Mouse (Mus musculus): ENCODE measurements around the gene Dnah2.
A peak's percentile ranks its signal among the peaks of the same experiment; 100 is the strongest.
"Not testable (repeated sequence)": the region's sequence is repeated elsewhere in the genome, so short reads cannot be mapped to it uniquely, and the experiment has no call there.

The Dnah2 gene

DNA sequence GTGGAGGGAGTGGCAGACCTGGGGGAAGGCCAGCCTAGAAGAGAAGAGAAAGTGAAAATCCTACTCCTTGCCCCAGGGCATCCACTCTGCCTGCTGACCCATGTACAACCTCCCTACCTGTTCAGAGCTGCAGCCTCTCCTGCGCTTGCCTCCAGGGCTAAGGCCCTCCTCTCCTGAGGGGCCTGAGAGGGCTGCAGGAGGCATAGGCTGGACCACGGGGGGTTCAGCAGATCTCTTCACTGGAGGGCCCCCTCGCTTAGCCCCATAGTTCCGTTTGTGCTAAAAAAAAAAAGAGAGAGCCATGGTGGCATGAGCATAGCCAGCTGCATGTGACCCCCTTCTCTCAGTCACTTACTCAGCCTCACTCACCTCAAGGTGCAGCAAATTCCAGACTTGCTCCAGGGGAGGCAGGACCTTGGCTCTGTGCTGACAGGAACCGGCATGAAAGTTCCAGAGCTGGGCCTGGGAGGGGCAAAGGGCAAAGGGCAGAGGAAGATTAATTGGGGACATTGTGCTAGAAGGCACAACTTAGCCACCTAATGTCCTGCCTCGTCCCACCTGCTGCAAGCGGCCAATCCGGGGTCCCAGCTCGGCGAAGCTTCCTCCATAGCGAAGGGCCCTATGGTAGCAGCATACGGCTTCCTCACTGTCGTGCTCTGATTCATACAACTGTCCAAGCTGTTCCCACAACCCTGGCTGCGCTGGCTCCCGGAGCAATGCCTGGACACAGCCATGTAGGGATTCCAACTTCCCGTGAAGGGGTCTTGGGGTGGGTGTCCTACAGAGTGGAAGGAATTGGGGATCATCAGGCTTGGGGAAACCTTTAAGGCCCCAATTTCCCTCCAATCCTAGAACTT, 141.8 kb downstream of the Dnah2 start:
- ATAC-seq (ENCODE audit: low TSS enrichment) = no peak

DNA sequence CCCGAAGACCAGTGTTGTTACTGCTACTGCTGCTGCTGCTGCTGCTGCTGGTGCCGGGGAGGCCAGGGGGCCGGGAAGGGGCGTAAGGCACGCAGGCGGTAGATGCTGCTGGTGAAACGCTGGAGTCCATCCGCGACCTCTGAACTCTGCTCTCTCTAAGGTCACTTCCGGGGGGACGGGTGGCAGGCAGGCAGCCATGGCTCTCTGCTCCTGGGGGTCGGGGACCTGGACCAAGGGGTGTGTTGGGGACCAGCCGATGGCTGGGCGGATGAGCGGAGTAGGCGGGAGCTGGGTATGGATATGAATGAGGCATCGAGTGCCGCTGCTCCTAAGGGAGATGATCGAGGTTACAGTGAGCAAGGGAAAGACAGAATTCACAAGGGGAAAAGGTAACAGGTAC, 142.6 kb downstream of the Dnah2 start:
- no peak for ATAC-seq (ENCODE audit: low TSS enrichment)

DNA sequence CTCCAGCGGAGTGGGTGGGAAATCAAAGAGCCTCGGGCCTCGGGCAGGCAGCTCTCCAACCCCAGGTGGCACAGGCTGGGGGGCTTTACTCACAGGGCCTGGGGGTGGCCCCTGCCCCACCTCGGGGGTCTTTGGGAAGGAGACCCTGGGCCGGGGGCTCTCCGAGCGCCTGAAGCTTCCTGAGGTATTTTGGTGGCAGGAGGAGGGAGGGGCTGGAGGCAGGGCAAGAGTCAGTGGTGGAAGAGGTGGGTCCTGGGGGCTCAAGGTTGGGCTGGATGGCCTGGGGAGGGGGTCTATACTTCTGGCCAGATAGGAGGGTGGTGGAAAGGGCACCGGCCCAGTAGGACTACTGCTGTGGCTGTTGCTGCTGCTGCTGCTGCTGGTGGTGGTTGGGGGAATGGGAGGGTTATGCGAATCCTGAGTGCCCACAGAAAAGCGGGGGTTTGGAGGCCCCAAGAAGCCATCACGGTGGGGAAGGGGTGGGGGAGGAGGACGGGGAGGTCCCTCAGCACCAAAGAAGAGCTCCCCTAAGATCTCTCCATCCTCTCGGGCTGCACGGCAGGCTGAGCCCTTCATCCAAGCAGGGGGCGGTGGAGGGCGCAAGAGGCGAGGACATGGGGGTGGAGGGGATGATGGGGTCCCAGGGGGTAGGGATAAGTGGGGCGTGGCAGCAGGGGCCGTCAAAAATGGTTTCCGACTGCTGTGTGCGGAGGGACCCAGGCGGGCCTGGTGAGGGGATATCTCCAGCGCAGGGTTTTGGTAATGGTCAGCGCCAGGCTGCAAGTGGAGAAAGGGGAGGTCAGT, 143.3 kb downstream of the Dnah2 start:
- ATAC-seq (ENCODE audit: low TSS enrichment) = no peak

DNA sequence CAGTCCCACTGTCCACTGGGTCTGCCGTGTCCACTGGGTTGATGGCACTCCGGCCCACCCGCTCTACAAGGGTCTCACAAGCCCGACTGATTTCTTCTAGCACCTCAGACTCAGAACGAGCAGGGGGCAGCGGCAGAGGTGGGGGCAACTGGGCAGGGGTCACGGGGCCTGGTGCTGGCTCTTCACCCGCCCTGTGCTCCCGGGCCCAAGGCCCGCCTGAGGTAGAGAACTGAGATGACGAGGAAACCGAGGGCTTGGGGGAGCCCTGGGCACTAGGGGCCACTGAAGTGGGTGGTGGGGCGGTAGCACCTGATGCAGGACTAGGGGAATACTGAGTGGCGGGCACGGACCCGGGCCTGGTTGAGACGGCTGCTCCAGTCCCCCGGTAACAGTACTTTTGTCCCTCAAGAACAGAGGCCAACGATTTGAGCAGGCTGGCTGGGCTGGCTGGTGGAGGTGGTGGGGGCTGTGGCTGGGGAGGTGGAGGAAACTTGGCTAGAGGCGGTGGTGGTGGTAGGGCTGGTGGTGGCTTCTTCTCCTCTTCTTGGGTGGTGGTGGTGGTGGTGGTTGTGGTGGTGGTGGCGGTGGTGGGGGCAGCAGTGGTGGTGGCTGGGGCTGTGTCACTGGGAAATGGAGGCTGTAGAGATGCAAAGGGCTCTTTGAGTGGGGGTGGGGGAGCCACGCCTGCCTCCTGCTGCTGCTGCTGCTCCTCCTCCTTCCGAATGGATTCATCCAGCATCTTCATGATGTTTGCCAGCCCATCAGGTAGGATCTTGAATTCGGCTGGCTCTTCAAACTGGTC, 144.1 kb downstream of the Dnah2 start:
- no peak for ATAC-seq (ENCODE audit: low TSS enrichment)

DNA sequence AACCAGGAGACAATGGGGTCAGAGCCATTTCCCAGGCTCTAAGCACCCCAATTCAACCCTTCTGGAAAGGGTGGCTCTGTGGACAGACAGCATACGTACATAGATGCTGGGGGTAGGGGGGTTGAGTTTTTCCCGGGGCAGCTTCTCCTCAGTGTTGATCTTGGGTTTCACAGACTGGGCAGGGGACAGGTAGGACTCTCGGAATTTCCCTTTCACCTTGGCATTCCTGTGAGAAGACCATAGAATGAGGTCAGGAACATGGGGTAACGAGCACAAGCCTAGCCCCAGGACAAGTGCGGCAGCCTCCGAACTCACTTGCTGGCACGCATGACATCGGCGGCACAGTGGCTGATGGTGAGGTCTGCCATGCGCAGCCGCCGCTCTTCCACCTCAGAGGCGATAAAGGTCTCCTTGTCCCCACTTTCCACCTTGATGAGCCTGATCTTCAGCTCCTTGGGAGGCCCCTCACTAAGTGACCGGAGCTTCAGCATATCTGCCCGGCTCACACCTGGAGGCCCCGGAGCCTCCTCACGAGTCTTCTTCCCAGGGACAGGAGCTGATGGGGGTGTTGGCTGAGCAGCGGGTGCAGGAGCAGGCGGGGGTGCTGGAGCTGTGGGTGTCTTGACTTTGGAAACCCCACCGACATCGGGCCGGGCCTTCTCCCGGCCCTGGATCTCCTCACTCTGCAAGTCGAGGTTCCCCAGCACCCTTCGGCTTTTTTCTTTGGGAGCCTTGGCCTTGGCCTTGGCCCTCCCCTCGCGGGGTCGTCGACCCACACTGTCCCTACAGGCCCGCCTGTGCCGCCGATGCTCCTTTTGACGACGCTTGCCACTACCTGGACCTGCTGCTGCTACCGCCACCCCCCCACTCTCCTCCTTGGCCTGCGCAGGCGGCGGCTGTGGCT, 145.0 kb downstream of the Dnah2 start:
- ATAC-seq (ENCODE audit: low TSS enrichment) = no peak

DNA sequence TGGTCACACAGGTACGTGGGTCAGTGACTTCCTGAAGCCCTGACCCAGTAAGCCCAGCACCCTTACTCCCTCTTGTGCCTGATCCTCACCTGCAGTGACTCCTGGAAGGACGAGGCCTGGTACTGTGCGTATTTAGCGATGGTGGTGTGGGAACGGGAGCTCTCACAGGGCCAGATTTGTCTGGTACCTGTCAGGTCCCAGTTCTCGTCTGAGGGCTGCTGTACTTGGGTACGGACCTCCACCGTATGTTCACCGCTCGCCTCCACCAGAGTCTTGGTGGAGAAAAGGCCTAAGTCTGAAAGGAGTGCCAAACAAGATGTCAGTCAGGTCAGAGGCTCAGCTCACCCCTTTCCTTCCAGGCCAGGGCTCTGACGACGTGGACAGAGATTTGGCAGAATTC, 146.9 kb downstream of the Dnah2 start:
- ATAC-seq (ENCODE audit: low TSS enrichment) = no peak

DNA sequence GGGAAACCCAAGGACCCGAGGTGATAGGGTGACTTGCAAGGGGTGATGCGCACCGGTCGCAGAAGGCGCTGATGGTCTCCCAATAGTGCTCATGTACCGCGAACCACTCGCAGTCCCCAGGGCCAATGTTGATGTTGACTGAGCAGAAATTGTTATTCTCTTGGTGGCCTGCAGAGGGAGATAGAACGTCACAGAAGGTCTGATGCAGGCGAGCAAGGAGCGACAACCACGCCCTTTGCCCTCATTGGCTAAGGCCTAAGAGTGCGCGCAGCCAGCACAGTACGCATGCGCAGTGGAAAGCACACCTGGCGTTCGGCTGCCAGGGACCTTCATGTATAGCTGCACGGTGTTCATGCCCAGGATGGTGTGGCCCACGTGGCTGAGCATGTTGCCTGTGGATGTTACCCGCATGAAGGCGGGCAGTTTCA, 147.7 kb downstream of the Dnah2 start:
- ATAC-seq (ENCODE audit: low TSS enrichment) = peak; percentile 59

DNA sequence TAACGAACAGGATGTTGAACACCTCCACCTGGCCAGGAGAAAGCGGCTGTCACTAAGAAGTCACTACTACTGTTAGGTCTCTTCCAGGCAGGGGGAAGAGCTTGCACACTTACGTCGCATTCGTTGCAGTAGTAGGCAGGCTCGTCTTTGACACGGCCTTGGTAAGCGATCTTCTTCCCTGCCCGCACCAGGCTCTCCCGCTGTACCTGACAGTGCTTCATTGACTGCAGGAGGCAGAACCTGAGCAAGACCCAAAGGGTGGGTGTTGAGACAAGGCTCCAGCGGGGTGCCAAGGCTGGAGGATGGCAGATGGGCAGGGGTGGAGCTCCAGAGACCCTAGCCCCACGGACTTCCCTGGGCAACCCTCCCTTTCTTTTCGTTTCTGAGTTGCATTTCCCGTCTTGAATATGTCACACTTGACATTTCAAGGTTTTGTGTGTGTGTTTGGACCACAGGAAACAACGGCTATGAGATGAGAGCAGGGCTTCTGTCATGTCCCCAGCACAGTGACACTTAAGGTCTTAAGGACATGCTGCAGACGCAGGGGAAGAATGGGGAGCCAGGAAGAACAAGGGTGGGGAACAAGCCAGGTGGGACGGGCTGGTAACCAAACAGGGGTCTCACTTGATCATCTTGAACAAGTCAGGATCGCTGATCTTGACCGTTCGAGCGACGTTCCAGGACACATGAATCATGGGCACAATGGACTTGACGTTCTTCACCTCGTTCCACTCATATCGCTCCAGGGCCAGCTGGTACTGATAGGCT, 148.6 kb downstream of the Dnah2 start:
- ATAC-seq (ENCODE audit: low TSS enrichment) = no peak

DNA sequence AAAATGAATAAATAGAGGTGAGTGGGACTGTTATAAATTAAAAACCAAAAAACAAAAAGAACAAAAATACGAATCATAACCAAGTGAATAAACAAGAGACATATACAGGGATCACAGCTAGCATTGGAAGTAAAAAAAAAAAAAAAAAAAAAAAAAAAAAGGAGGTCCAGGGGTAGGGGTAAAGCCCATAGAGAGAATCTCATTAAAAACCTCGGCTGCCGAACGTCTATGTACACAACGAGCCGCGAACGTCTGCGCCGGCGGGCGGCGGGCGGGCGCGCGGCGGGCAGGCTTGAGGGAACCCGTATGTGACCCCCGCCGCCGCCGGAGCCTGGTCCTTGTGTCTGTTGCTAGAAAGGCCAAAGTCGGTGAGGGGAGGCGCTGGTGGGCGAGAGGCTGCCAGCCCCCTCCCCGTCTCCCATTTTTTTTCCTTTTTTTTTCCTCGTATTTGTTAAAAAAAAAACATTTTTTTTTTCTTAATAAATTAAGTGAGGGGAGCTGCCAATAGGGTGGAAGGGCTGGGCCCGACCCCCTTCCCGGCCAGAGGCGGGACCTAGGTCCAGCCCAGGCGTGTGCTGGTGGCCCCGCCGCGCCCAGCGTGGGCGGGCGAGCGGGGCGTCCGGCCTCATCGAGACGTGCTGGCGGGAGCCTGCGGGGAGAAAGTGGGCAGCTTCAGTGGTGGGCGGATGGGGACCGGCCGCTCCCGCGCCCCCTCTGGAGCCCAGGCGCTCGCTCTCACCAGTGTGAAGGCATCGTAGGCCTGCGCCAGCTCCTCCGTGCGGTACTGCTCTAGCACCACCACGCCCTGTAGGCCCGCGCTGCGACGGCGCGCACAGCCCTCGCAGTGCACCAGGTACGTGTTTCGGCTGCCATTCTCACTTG, 149.5 kb downstream of the Dnah2 start:
- ATAC-seq (ENCODE audit: low TSS enrichment) = no peak

DNA sequence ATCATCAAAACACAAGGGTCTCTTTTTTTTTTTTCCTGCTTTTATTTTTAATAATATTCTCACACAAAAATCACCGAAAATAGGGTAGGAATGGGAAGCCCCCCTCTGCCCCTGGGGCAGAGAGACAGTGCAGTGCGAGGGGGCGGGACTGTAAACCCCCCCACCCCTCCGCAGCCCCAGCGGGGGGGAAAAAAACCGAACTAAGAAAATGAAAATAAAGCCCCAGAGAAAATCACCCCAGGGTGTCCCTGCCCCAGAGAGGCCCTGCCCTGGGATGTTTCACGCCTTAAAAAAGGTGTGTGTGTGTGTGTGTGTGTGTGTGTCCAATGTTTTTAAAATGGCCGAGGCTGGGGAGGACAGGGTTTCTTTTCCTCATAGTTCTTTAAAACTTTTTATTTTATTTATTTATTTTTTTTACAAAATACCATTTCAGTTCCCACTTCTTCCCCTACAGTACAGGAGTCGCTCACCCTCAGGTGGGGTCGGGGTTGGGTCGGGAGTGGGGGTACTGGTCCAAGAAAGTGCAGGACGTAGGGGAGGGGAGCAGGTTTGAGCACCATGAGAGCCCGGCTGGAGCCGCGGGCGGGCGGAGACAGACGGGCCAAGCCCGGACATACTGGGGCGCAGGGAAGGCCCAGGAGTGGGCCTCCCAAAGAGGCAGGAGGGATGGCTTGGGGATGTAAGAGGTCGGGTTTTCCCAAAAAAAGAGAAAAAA, 150.3 kb downstream of the Dnah2 start:
- ATAC-seq (ENCODE audit: low TSS enrichment) = no peak

DNA sequence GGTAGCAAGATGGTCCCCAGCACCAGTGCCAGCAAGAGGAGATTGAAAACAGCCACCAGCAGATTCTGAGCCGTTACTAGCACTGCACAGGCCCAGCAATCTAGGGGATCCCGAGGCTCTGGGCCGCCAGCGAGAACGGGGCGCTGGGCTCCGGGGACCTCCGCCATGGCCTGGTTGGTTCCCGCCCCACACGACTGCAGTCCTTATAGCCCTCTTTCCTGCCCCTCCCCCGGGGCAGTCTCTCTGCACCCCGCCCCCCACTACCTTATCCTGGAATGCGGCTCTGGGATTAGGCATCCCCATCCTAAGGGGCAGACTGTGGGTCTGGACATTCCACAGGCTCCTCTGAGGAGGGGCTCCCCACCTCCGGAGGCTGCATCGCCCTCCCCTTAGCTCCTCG, 150.9 kb downstream of the Dnah2 start, which contains the start of gene Tmem88:
Tmem88 (minus strand) TSS at position 176 of the 400 bp plus-strand sequence.
- ATAC-seq (ENCODE audit: low TSS enrichment) = no peak

DNA sequence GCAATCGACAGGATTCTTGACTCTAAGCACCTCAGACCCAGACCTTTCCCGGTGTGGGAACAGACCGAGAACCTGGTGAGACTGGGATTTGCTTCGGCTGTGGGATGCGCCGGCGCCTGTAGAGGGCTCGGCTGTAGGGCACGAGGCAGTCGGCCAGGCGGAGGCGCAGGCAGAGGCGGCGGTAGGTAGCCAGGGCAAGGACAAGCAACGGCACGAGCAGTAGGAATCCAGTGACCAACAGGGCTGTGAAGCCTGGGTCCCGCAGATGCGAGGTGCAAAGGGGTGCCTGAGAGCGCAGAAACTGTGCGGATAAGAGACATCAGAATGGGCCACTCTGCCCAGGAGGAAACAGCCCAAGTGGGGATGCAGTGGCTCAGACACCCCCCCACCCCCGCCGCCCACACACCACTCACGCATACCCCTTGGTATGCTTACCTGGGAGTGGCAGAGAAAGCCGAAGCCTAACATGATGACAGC, 151.3 kb downstream of the Dnah2 start:
- no peak for ATAC-seq (ENCODE audit: low TSS enrichment)

DNA sequence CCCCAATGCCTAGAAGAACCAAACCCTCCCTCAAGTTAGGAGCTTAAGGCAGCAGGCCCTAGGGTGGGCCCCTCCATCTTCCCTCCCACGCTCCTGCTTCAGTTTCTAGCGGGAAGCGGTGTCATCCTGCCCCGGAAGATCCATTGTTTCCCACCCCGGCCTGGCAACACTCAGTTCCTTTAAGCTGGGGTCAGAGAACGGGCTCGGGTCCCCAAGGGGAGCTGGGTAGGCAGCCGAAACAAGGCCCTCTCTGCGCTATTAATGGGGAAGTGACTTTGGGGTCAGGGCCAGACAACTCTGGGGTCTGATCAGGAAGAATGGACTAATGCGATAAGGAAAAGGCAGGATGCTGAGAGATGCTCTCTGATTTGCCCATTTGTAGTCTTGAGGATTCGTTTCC, 152.1 kb downstream of the Dnah2 start:
- ATAC-seq (ENCODE audit: low TSS enrichment) = no peak

DNA sequence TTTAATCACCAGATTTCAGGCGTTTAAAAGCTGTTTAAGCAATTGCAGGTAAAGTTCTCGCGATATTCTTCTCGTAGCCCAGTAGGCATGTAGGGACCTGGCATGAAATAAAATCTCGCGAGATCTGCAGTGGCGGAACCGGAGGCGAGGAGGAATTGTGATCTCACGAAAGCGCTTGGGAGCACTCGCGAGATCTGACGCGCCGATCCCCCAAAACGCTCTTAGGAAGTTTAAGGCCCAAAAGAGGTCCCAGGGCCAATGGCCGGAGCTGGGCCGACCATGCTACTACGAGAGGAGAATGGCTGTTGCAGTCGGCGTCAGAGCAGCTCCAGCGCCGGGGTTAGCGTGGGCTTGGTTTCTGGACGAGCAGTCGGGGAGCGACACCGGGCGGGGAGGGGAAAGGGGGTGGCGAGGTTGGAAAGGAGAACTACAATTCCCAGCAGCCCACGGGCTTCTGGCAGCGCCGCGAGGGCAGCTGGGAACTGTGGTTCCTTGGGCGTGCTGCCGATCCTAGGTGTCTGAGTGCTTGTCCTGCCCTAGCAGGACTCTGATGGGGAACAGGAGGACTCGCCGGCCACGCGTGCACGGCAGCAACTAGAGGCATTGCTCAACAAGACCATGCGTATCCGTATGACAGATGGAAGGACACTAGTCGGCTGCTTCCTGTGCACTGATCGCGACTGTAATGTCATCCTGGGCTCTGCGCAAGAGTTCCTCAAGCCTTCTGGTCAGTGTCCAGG, 153.1 kb downstream of the Dnah2 start:
- peak; percentile 83 for ATAC-seq (ENCODE audit: low TSS enrichment)

DNA sequence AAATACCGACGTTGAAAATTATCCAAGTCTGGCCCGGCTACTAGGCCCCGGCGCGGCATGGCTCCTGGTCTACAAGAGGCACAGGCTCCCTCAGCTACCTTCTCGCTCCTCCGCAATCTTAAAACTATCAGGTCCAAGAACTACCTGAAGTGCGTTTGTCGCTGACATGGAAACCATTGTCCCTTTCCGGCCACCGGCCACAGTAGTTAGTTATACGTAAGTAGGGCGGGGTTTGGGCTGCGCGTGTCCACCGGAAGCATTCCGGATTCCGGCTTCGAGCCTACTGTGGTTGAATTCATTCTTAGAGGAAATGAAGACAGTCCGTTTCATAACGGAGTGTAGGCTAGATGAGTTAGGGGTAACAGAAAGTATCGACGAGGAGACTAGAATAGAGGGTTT, 153.7 kb downstream of the Dnah2 start, which contains the start of the genes Naa38 and Cyb5d1:
Naa38 (plus strand) TSS at position 253 of the 399 bp plus-strand sequence.
Cyb5d1 (minus strand) TSS at position 397 of the 399 bp plus-strand sequence.
- peak; percentile 60 for ATAC-seq (ENCODE audit: low TSS enrichment)

DNA sequence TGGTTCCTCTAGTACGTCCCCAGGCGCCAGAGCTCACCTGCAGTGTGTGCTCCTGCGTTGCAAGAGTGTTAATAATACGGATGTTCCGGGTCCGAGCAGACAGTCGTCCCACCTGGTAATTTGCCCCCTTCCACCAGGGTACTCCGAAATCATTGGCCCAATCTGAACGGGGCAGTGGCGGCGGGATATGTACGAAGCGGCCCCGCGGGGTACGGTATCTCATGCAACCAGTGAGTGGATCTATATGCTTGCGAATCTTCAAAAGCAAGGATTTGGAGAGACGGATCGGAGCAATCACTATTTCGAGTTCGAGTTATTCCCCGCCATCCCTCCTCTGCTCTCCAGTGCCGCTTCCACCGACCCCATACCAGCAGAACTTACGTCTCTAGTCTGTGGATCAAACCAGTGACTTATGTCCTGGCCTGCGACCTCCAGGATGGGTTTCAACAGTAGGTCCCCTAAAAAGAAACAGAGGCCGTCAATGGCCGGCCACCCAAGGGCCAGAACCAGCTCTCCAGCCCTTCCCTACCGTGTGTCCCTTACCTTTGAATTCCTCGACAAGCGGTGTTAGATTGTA, 154.2 kb downstream of the Dnah2 start:
- ATAC-seq (ENCODE audit: low TSS enrichment) = not testable (repeated sequence)

DNA sequence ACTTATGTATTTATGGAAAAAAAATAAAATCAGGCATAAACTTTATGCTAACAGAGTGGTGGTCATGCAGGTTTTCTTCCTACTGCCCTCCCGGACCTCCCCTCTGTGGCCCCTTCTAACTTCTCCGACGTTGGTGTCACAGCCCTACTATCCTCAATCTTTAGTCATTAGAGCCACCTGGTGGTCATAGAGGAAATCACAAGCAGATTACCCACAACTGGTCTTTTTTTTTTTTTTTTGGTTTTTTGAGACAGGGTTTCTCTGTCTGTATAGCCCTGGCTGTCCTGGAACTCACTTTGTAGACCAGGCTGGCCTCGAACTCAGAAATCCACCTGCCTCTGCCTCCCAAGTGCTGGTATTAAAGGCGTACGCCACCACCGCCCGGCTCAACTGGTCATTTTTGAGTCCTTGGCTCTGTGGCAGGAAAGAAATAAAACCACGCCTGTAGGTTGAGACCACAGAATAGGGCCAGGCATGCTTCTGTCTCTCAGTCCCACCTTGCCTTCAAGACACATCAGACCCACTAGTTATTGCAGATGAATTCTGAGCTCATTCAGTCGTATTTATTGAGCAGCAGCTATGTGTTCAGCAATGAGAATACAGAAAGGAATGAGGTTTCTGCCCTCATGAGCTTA, 158.4 kb downstream of the Dnah2 start:
- no peak for ATAC-seq (ENCODE audit: low TSS enrichment)
